Mouse (Mus musculus): Measurements from ENCODE around the gene Esr2.

The Esr2 gene

DNA sequence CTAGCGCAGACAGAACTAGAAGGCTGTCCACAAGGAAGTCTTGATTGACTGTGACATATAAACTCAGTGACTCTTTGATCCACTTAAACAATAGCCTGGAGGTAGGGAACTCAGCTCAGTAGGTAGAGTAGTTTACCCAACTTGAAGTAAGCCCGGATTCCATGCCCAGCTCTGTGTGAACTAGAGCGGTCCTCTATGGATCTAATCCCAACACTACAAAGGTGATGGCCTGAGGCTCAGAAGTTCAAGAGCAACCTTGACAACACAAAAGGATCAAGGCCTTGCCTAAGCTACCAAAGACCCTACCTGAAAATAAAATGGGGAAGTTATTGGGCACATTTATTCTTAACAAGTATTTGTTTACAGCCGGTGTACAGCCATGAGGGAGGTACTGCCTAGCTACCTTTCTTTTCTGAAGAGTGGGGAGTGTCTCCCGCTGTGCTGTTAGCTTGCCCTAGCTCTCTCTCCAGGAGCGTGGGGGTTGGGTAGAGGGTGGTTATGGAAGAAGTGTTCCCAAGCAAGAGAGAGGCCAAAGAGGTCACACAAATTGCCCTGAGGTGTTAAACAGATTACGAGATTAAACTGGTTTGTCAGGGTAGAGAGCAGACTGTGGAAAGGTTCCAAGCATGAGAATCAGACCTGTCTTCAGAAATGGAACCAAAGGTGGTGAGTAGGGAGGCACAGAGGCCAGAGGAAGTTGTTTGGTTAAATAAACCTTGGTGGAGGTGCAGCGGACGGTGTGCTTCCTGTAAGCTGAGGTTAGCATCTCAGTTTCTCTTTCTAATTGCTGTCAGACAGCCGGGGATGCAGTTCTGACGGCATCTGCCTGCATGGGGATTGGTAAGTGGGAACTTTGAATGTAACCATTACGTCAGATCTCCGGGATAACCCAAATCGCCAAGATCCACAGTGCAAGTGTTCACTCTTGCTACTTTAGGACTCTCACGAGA lies 90.8 kb downstream of the Esr2 start:
- in situ Hi-C loops (cut with MboI, MseI), result no loop called here

DNA sequence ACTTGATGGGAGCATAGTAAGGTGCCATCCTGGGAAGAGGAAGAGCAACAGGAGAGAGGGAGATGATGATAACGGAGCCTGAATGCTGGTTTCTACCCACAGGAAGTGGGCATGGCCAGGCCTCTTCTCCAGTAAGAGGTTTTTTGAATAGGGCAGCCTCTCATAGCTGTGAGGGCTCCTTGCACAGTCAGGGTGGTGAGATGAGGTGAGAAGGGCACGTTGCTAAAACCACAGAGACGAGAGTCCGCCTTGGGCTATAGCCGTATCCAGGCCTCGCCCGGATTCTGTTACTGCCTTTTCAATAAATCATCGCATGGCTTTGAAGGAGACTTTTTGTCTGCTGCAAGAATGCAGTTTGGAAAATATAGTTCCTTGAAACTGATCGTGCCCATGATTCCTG lies 92.0 kb downstream of the Esr2 start:
- in situ Hi-C loops (cut with MboI, MseI), result no loop called here

DNA sequence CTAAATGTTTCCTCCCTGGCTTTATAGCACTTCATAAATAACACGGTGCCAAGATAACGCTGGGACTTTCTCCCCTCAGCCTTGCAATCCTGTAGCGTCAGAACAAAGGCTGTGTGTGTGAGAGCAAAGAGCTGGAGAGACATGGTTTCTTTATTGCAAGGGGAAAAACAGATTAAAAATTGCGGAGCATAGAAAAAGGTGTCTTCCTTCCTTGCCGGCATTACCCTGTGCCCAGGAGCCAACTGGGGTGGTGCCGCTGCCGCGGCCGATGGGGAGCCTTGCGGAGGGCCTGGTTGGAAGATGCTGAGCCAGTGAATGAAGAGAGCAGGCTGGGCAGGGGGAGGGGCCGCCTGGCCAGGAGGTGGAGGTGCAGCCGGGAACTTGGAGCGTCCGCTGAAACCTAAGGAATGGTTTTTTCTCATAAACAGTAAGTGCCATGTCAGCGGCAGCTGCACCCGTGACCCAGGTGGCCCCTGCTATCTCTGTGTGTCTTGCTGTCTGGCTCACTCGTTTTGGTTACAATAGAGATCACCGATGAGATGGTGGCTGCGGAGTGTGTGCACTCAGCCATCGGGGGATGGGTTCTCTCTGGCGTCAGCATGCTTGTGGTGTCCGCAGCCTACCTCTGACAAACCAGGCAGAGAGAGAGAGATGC lies 95.4 kb downstream of the Esr2 start:
- in situ Hi-C loops (cut with MboI, MseI), result no loop called here

DNA sequence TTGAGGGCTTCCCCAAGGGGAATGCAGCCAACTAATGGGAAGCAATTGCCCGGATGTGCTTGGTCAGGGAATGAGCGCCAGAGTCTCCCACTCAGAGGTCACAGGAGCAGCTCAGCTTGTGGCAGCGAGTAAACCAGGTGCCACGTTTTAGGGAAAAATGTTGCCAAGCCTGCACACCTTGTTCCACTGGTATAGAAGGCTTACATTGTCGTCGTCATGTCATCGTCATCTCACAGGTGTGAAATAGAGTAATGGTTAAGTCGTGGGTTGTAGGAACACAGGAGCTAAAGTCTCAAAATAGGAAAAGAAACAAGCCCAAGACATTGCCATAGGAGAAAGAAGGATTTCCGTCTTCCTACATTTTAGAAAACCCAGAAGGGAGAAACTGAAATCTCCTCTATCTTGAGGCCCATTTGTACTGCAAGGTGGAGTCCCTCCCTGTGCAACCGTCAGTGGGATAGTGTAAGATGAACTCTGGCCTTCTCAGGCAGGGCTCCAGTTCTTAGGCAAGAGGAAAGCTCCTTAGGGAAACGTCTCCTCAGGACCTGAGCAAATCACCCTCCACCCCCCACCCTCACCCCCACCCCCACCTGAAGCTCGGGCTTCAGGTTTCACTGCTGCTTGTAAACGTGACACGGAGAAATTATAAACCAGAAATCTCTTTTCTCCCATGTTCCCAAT lies 96.0 kb downstream of the Esr2 start:
- in situ Hi-C loops (cut with MboI, MseI), result no loop called here

DNA sequence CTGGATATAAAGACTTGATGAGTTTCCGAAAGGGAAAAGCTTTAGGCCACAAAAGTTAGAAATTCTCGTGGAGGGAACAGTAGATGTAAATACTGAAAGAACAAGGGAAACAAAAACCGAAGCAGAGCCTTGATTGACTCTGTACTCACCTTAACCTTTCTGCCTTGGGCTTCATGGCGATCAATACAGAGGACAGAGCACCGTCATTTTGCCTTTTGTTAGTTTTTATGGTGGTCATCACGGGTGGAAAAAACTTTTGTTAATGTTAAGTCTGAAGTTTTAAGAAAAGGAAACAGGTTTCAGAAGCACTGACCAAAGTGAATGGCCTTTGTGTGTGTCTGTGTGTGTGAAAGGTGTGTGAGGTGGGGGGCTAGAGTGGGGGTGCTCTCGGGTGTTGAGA lies 103.1 kb downstream of the Esr2 start:
- in situ Hi-C loops (cut with MboI, MseI), result no loop called here

DNA sequence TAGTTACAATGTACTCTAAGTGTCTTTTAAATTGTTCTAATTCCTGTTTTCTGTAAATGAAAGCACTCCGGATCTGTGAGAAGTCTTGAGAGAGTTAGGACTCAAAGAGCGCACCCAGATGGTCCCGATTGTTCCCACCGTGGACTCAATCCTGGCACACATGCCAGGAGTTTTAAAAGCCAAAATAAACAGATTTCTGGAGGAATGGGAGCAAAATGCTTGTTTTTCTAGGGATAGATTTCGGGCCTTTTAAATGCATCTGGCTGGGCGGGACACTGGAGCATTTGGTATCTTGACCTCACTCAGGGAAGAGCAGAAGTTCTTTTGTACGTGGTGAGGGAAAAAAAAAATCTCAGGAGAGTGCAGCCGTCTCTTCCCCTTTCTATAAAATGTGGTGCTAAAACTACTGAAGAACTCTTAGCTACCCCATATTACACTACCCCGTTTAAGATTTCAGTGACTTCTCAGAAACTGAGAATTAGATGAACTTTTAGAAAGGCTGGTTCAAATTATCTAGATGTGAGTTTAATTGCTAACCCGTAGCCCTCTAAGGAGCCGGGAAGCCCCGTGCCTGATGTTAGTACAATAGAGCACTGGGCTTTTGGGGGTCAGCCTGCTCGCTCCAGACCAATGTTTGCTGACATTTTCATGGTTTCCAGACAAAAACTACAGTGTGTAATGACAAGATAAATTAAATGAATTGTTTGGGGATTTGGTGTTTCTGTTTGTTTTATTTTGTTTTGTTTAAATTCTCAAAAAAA lies 103.8 kb downstream of the Esr2 start:
- in situ Hi-C loops (cut with MboI, MseI), result no loop called here

DNA sequence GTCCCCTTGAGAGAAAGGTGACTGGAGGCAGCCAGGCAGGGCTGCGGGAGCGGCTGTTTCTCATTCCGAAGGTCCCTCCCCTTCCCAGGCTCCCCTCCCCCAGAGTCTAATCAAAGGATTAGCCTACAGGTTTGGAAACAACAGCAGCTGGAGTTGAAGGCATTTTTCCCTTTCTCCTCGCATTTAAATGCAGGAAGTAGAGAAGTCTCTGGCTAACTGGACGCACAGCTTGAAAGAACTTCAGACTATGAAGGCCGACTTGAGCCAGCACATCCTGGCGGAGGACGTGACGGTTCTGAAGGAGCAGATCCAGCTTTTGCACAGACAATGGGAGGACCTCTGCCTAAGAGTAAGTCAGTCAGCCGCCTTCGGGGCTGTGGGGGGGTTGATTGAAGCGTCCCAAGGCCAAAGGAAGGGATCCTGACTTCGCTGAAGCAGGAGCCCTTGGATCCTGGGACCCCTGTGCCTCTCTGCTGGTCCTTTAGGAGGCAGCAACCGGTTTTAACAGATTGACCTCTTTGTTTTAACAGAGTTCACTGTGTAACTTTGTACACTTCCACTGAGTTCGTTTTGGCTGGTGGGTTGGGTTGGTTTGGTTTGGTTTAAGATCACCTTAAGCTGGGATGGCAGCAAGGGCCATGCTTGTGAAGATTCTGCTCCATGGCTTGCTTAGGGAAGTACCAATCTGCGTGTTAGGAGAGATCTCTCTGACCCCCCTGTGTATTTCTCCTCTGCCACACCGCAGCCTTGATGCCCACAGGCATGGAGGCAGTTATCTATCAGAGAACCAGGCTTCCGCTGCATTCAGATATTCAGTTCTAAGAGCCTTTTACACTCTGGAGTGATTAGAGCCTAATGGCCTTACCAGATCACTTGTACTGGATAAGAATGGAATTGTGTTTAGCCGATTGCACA lies 104.9 kb downstream of the Esr2 start:
- in situ Hi-C loops (cut with MboI, MseI), result no loop called here
